Mouse (Mus musculus): ENCODE measurements around the gene Lhfpl2.

The Lhfpl2 gene

GRCm38 (mm10) chr13:94212716-94213115 lies 155.1 kb downstream of the Lhfpl2 start:
- no peak for DNase-seq (ENCODE audit: low read depth, low spot score)

GRCm38 (mm10) chr13:94223609-94224008 lies 166.0 kb downstream of the Lhfpl2 start:
- no peak for DNase-seq (ENCODE audit: low read depth, low spot score)

- DNase-seq (ENCODE audit: low read depth, low spot score) = no peak
Measured at GRCm38 (mm10) chr13:94224717-94225705, 167.4 kb downstream of the Lhfpl2 start.

- no peak for DNase-seq (ENCODE audit: low read depth, low spot score)
Measured at GRCm38 (mm10) chr13:94231871-94232270, 174.3 kb downstream of the Lhfpl2 start.

- no peak for DNase-seq (ENCODE audit: low read depth, low spot score)
Measured at GRCm38 (mm10) chr13:94239488-94239887, 181.9 kb downstream of the Lhfpl2 start.

- DNase-seq (ENCODE audit: low read depth, low spot score) = no peak
Measured at GRCm38 (mm10) chr13:94240111-94240510, 182.5 kb downstream of the Lhfpl2 start.

GRCm38 (mm10) chr13:94240873-94241272 lies 183.3 kb downstream of the Lhfpl2 start:
- no peak for DNase-seq (ENCODE audit: low read depth, low spot score)

- DNase-seq (ENCODE audit: low read depth, low spot score) = no peak
Measured at GRCm38 (mm10) chr13:94241892-94242524, 184.4 kb downstream of the Lhfpl2 start.

- no peak for DNase-seq (ENCODE audit: low read depth, low spot score)
Measured at GRCm38 (mm10) chr13:94242897-94243296, 185.3 kb downstream of the Lhfpl2 start.

All from retina, adult 2 months (tissue).